Mouse (Mus musculus): ENCODE measurements around the gene Cep57l1. TPM values are rescaled to one million over a fixed set of nuclear protein-coding genes. Genes with fewer than 3 reads are reported as not detected.

Cep57l1 gene
- total and polyA plus RNA-seq, 3 experiments, result 16.7 to 19.2 TPM; not detected in 1

- Histone ChIP-seq H3K9me3 (replicated peaks; ENCODE audit: insufficient read depth, low read length) (no peaks in the 10 kb centered on the region), H3K27ac (ENCODE audit: control insufficient read depth, low read depth, low read length) (no peak overlapping the region), H3K9ac (ENCODE audit: control insufficient read depth, low read depth, low read length, poor library complexity, severe bottlenecking) (no peak overlapping the region), H3K36me3 (ENCODE audit: control insufficient read depth in 1 of 2, insufficient read depth in 2 of 2, low read length in 2 of 2) (no peaks in the 10 kb centered on the region), H3K27me3 (ENCODE audit: control insufficient read depth in 1 of 2, insufficient read depth in 2 of 2, low read length in 2 of 2) (no peaks in the 10 kb centered on the region), H3K79me2 (ENCODE audit: control insufficient read depth, insufficient read depth, low read length, poor library complexity) (no peaks in the 10 kb centered on the region; the same call in 1 of the 2 replicates), H3K4me1 (ENCODE audit: control insufficient read depth in 1 of 2, insufficient read depth in 2 of 2, low read length in 2 of 2) (peaks cover 0 to 3% of the 10 kb centered on the region in 2 experiments; a peak in 1 of 4 replicates), H3K4me3 (ENCODE audit: control insufficient read depth in 1 of 2, insufficient read depth in 1 of 2, low read depth in 2 of 2, low read length in 2 of 2) (no peak overlapping the region)
- no peak for TF ChIP-seq CHD1 (IDR thresholded peaks at IDR 0.05; ENCODE audit: low read depth, low read length)
- TF ChIP-seq UBTF (IDR thresholded peaks at IDR 0.05; ENCODE audit: borderline replicate concordance, insufficient read depth, low read depth, low read length), result no peak
- no peak for TF ChIP-seq MAX (IDR thresholded peaks at IDR 0.05; ENCODE audit: low read length)
- TF ChIP-seq RCOR1 (IDR thresholded peaks at IDR 0.05; ENCODE audit: low read depth, low read length), result no peak
- no peak for TF ChIP-seq USF2 (IDR thresholded peaks at IDR 0.05; ENCODE audit: borderline replicate concordance in 1 of 2, insufficient read depth in 1 of 2, low read depth in 1 of 2, low read length in 2 of 2)
- no peak for TF ChIP-seq ZMIZ1 (IDR thresholded peaks at IDR 0.05; ENCODE audit: low read depth, low read length)
- TF ChIP-seq EP300 (IDR thresholded peaks at IDR 0.05; ENCODE audit: low read depth in 1 of 2, low read length in 2 of 2), result no peak
- no peak for TF ChIP-seq TCF12 (IDR thresholded peaks at IDR 0.05; ENCODE audit: low read depth, low read length)
- no peak for TF ChIP-seq MAZ (IDR thresholded peaks at IDR 0.05; ENCODE audit: low read depth, low read length)
- no peak for TF ChIP-seq KAT2A (conservative IDR thresholded peaks at IDR 0.05; ENCODE audit: low read depth, low read length)
- TF ChIP-seq TAL1 (IDR thresholded peaks at IDR 0.05; ENCODE audit: low read length), result no peak
- no peak for TF ChIP-seq CTCF (IDR thresholded peaks at IDR 0.05 in 2 of 3, conservative IDR thresholded peaks at IDR 0.05 in 1 of 3; ENCODE audit: control insufficient read depth in 1 of 3, insufficient read depth in 1 of 3, low read depth in 2 of 3, low read length in 3 of 3, poor library complexity in 1 of 3, severe bottlenecking in 1 of 3)
- no peak for TF ChIP-seq ZKSCAN1 (IDR thresholded peaks at IDR 0.05; ENCODE audit: low read depth, low read length)
- no peak for DNase-seq (ENCODE audit: low read depth, low spot score)
These were observed 51.6 kb downstream of the Cep57l1 start for GRCm38 (mm10) chr10:41758041-41758440.

DNA sequence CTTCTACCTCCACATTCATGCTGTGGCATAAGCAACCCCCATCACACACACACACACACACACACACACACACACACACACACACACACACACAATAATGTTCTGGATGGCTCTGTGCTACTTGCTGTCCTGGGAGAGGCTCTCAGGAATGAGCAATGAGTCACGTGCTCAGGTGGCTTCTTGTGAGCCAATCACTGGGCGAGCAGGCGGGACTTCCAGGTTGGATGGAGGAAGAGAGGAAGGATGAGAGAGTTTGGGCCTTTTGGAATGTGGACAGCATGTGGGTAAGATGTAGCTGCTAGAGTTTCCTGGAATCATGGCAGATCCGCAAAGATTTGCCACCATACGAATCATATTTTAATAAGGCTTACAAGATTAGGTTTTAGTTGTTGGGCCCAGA lies 52.4 kb downstream of the Cep57l1 start:
- H3K79me2 ChIP-seq (ENCODE audit: control insufficient read depth, insufficient read depth, low read length, poor library complexity), result no peaks in the 10 kb centered on the region; the same call in 1 of the 2 replicates
- H3K4me1 ChIP-seq (ENCODE audit: control insufficient read depth in 1 of 2, insufficient read depth in 2 of 2, low read length in 2 of 2), result peaks cover 0 to 3% of the 10 kb centered on the region in 2 experiments; a peak in 1 of 4 replicates
- DNase-seq (ENCODE audit: low read depth, low spot score), result no peak
- H3K4me3 ChIP-seq (ENCODE audit: control insufficient read depth in 1 of 2, insufficient read depth in 1 of 2, low read depth in 2 of 2, low read length in 2 of 2), result no peak overlapping the region
- H3K9ac ChIP-seq (ENCODE audit: control insufficient read depth, low read depth, low read length, poor library complexity, severe bottlenecking), result no peak overlapping the region
- no peaks in the 10 kb centered on the region for H3K36me3 ChIP-seq (ENCODE audit: control insufficient read depth in 1 of 2, insufficient read depth in 2 of 2, low read length in 2 of 2)
- H3K9me3 ChIP-seq (replicated peaks; ENCODE audit: insufficient read depth, low read length), result no peaks in the 10 kb centered on the region
- no peaks in the 10 kb centered on the region for H3K27me3 ChIP-seq (ENCODE audit: control insufficient read depth in 1 of 2, insufficient read depth in 2 of 2, low read length in 2 of 2)
- TF ChIP-seq UBTF (IDR thresholded peaks at IDR 0.05; ENCODE audit: borderline replicate concordance, insufficient read depth, low read depth, low read length) (no peak), USF2 (IDR thresholded peaks at IDR 0.05; ENCODE audit: borderline replicate concordance in 1 of 2, insufficient read depth in 1 of 2, low read depth in 1 of 2, low read length in 2 of 2) (no peak), MYB (IDR thresholded peaks at IDR 0.05; ENCODE audit: low read depth, low read length) (no peak), MYC (IDR thresholded peaks at IDR 0.05; ENCODE audit: low read depth, low read length) (no peak), ZNF384 (IDR thresholded peaks at IDR 0.05; ENCODE audit: low read depth, low read length) (no peak), ZC3H11A (IDR thresholded peaks at IDR 0.05; ENCODE audit: low read depth, low read length) (no peak)
- no peak overlapping the region for H3K27ac ChIP-seq (ENCODE audit: control insufficient read depth, low read depth, low read length)
